Mouse (Mus musculus) kidney, embryonic 16.5 days (tissue): ENCODE results near the gene Adora2a. TPM values are rescaled to one million over a fixed set of nuclear protein-coding genes. Genes with fewer than 3 reads are reported as not detected.
"Not testable (repeated sequence)": the region's sequence is repeated elsewhere in the genome, so short reads cannot be mapped to it uniquely, and the experiment has no call there.

Experiments used
- ATAC-seq: fragments of 200-750 bp; cut with Nextera tagmentation; 2 replicates; pipeline ENCODE4 v1.8.0; 2017; ENCODE audit warnings: moderate TSS enrichment; ENCODE audit not compliant: low FRiP score, low TSS enrichment
- H3K27ac ChIP-seq: fragments of 300-500 bp; sonication (generic); 2 replicates; pipeline ENCODE4 v1.5.1; 2014; ENCODE audit warnings: low read length
- H3K27me3 ChIP-seq: fragments of 300-500 bp; sonication (generic); 2 replicates; pipeline ENCODE4 v1.6.1; 2014; ENCODE audit warnings: low read length, control low read depth, mixed read lengths; ENCODE audit not compliant: insufficient read depth
- H3K36me3 ChIP-seq: fragments of 300-500 bp; sonication (generic); 2 replicates; pipeline ENCODE4 v1.6.1; 2014; ENCODE audit warnings: low read length, control low read depth, mixed read lengths; ENCODE audit not compliant: insufficient read depth
- H3K4me1 ChIP-seq: fragments of 300-500 bp; sonication (generic); 2 replicates; pipeline ENCODE4 v1.6.1; 2014; ENCODE audit warnings: low read length, control low read depth, mixed read lengths; ENCODE audit not compliant: insufficient read depth
- H3K4me2 ChIP-seq: fragments of 300-500 bp; sonication (generic); replicated peaks from 2 replicates; pipeline ENCODE4 v1.6.1; 2014; ENCODE audit warnings: low read depth, low read length
- H3K4me3 ChIP-seq: fragments of 300-500 bp; sonication (generic); 2 replicates; pipeline ENCODE4 v1.5.1; 2014; ENCODE audit warnings: mild to moderate bottlenecking, low read length
- H3K9ac ChIP-seq: fragments of 300-500 bp; sonication (generic); replicated peaks from 2 replicates; pipeline ENCODE4 v1.6.1; 2014; ENCODE audit warnings: low read length
- H3K9me3 ChIP-seq: fragments of 300-500 bp; sonication (generic); 2 replicates; pipeline ENCODE4 v1.6.1; 2016; ENCODE audit warnings: low read length, control low read depth
- WGBS: fragments of 180-500 bp; shearing (Covaris S2); extraction: QIAGEN DNeasy Blood & Tissue Kit; methylation state at CpG from one replicate; pipeline ENCODE4 v1.1.7; 2014; 5-methylcytosine and 5-hydroxymethylcytosine counted together
- polyA plus RNA-seq: library from polyadenylated mRNA; unstranded; fragments of >200 nt; fragmentation: Nextera tagmentation; extraction: Ambion mirVana; gene quantifications from 2 replicates; pipeline ENCODE4 v1.2.1, GENCODE M21; 2015

The Adora2a gene
- polyA plus RNA-seq, result 6.4 and 6.5 TPM in 2 replicates

GRCm38 (mm10) chr10:75316872-75316907 is at the start of gene Adora2a:
Gene Adora2a, plus strand, starts transcription at chr10:75316877.
- 0% methylated on average over 4 of the region's 4 CpGs for WGBS
- H3K9ac ChIP-seq, result peak within 1 kb of the TSS; percentile 72
- ATAC-seq, result no peak

DNA sequence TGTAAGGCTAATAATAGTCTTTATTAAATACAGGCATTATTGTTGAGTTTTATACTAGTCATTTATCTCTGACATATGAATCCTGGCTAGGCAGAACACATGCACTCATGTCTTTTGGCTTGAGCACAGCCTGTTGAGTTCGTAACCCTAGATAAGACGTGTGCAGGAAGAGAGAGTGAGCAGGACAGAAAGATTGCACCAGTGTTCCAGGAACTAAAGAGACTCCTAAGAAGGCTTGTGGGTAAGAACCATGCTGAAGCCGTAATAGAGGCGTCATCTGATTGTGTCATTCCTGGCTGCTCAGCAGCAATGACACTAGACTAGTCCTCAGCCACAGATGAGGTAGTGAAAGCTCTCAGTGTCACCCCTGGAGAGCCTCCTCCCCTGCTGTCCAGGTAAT is 43.7 kb upstream of the Adora2a start:
- Histone ChIP-seq H3K9me3 (no peaks in the 10 kb centered on the region), H3K4me3 (no peak overlapping the region), H3K4me1 (no peaks in the 10 kb centered on the region), H3K36me3 (peaks cover 31% of the 10 kb centered on the region), H3K27me3 (no peaks in the 10 kb centered on the region), H3K9ac (no peak overlapping the region), H3K27ac (no peak overlapping the region), H3K4me2 (no peak overlapping the region)
- 88% methylated on average over 4 of the region's 4 CpGs for WGBS
- ATAC-seq, result no peak

More at GRCm38 (mm10) chr10:75316872-75316907, at the start of gene Adora2a:
- peaks cover 2% of the 10 kb centered on the region for H3K36me3 ChIP-seq
- H3K4me2 ChIP-seq, result peak within 1 kb of the TSS; percentile 75
- no peaks in the 10 kb centered on the region for H3K9me3 ChIP-seq
- H3K27me3 ChIP-seq, result peaks cover 14% of the 10 kb centered on the region
- peaks cover 31% of the 10 kb centered on the region for H3K4me1 ChIP-seq
- H3K27ac ChIP-seq, result peak within 1 kb of the TSS; percentile 49
- peak within 1 kb of the TSS; percentile 60 for H3K4me3 ChIP-seq

- Histone ChIP-seq H3K4me3 (no peak overlapping the region), H3K9ac (no peak overlapping the region), H3K27me3 (no peaks in the 10 kb centered on the region), H3K4me1 (no peaks in the 10 kb centered on the region), H3K27ac (no peak overlapping the region), H3K9me3 (no peaks in the 10 kb centered on the region), H3K36me3 (peaks cover 23% of the 10 kb centered on the region), H3K4me2 (no peak overlapping the region)
- ATAC-seq, result no peak
- 91% methylated on average over 12 of the region's 12 CpGs for WGBS
Measured at GRCm38 (mm10) chr10:75276427-75277013, 40.2 kb upstream of the Adora2a start.

- no peaks in the 10 kb centered on the region for H3K27me3 ChIP-seq
- H3K4me3 ChIP-seq, result no peak overlapping the region
- peaks cover 23% of the 10 kb centered on the region for H3K36me3 ChIP-seq
- 76% methylated on average over 1 of the region's 1 CpGs for WGBS
- no peaks in the 10 kb centered on the region for H3K4me1 ChIP-seq
- no peak overlapping the region for H3K4me2 ChIP-seq
- no peak overlapping the region for H3K9ac ChIP-seq
- H3K27ac ChIP-seq, result no peak overlapping the region
- no peak for ATAC-seq
- H3K9me3 ChIP-seq, result no peaks in the 10 kb centered on the region
Measured at GRCm38 (mm10) chr10:75277501-75277900, 39.2 kb upstream of the Adora2a start.

DNA sequence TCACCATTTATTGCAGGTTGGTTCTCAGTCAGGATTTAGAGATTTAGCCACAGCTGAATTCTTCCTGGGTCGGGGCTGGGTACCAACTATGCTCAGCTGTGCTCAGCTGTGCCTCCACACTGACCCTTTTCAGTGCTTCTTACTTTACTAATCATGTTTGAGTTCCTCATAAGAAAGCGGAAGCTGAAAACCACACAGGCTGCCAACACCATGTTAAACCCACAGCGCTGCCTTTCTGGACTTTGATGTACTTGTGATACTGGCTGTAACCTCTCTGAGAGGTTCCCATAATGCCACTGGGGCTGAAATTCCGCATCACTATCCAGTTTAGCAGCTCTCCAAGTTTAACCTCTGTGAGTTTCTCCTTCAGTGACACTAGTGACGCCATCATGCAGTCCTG is 34.0 kb upstream of the Adora2a start:
- Histone ChIP-seq H3K4me1 (no peaks in the 10 kb centered on the region), H3K4me3 (no peak overlapping the region), H3K4me2 (no peak overlapping the region), H3K27ac (no peak overlapping the region), H3K27me3 (no peaks in the 10 kb centered on the region), H3K9ac (no peak overlapping the region), H3K9me3 (no peaks in the 10 kb centered on the region), H3K36me3 (peaks cover 29% of the 10 kb centered on the region)
- ATAC-seq, result no peak
- WGBS, result 92% methylated on average over 5 of the region's 5 CpGs

DNA sequence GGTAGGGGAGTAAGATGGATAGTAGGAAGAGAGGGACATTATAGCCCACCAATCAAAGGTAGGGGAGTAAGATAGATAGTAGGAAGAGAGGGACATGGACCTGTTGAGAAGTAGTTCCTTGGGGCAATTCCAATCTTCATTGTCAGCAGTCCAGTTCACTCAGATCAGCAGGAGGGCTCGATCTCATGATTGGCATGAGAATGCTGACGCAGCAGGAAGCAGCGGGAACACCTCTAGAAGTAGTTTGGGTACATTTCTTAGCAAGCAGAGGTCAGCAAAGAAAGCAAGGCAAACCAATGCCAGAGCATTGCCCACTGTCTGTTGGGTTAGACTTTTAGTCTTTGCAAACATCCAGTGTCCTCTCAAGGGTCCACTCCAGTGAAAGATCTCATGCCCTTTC is 32.9 kb upstream of the Adora2a start:
- 96% methylated on average over 3 of the region's 3 CpGs for WGBS
- peaks cover 27% of the 10 kb centered on the region for H3K36me3 ChIP-seq

DNA sequence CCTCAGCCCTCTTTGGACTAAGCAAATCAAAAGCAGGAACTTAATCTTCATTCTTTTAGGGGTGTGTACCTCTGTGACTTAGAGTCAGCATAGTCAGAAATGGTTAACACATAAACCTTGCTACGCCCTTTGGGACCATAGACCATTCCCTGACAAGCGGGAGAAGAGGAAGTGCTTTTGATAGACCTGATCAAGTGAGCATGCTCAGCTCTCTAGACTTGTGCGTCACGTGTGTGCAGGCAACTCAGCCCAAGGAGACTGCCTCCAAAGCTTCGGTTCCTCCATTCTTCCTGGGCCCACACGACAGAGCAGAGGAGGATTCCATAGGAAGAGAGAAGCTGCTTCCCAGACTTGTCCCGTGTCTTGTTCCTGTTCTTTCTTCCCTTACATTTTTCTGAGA is 28.1 kb upstream of the Adora2a start:
- Histone ChIP-seq H3K27me3 (no peaks in the 10 kb centered on the region), H3K9me3 (no peaks in the 10 kb centered on the region), H3K9ac (no peak overlapping the region), H3K36me3 (peaks cover 10% of the 10 kb centered on the region), H3K27ac (no peak overlapping the region), H3K4me3 (no peak overlapping the region), H3K4me1 (no peaks in the 10 kb centered on the region), H3K4me2 (no peak overlapping the region)
- no peak for ATAC-seq
- 77% methylated on average over 7 of the region's 7 CpGs for WGBS

More for the DNA sequence above, 32.9 kb upstream of the Adora2a start:
- ATAC-seq, result no peak
- H3K4me2 ChIP-seq, result no peak overlapping the region
- H3K9ac ChIP-seq, result no peak overlapping the region
- H3K4me1 ChIP-seq, result no peaks in the 10 kb centered on the region
- no peak overlapping the region for H3K27ac ChIP-seq
- no peaks in the 10 kb centered on the region for H3K27me3 ChIP-seq
- H3K9me3 ChIP-seq, result no peaks in the 10 kb centered on the region
- no peak overlapping the region for H3K4me3 ChIP-seq

DNA sequence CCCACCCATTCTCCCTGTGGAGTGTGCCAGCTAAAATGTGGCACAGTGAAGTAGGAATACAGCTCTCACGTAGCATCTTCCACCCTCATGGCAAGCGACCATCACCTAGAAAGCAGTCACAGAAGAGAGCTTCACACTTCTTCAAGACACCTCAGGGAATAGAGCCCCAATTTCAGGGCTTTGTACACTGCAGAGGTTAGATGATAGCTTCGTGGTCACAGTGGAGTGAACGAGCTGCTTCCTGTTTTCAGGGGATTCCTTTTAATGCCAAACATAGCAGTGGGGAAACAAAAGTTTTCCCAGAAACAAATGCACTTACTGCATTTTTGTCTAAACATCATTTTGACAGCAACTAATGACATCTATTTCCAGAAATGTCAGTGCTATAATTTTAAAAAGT is 27.3 kb upstream of the Adora2a start:
- no peak overlapping the region for H3K4me2 ChIP-seq
- peaks cover 5% of the 10 kb centered on the region; the same call in 1 of the 2 replicates for H3K4me1 ChIP-seq
- no peak overlapping the region for H3K4me3 ChIP-seq
- no peak overlapping the region for H3K9ac ChIP-seq
- no peak for ATAC-seq
- whole genome bisulfite sequencing, result 39% methylated on average over 4 of the region's 4 CpGs
- H3K36me3 ChIP-seq, result peaks cover 2% of the 10 kb centered on the region; the same call in 1 of the 2 replicates
- H3K27me3 ChIP-seq, result no peaks in the 10 kb centered on the region
- no peak overlapping the region for H3K27ac ChIP-seq
- H3K9me3 ChIP-seq, result no peaks in the 10 kb centered on the region

GRCm38 (mm10) chr10:75290650-75291049 is 26.0 kb upstream of the Adora2a start:
- Histone ChIP-seq H3K4me3 (no peak overlapping the region), H3K27me3 (no peaks in the 10 kb centered on the region), H3K9ac (no peak overlapping the region), H3K36me3 (0 out of 2 replicates have a peak, but pooled peaks cover 5% of the 10 kb centered on the region), H3K4me2 (no peak overlapping the region), H3K27ac (no peak overlapping the region), H3K4me1 (peaks cover 9% of the 10 kb centered on the region), H3K9me3 (no peaks in the 10 kb centered on the region)
- no peak for ATAC-seq
- WGBS, result 87% methylated on average over 5 of the region's 5 CpGs

- Histone ChIP-seq H3K4me2 (no peak overlapping the region), H3K4me3 (no peak overlapping the region), H3K9me3 (no peaks in the 10 kb centered on the region), H3K27me3 (no peaks in the 10 kb centered on the region), H3K36me3 (0 out of 2 replicates have a peak, but pooled peaks cover 5% of the 10 kb centered on the region), H3K27ac (no peak overlapping the region), H3K9ac (no peak overlapping the region), H3K4me1 (peaks cover 9% of the 10 kb centered on the region)
- 84% methylated on average over 1 of the region's 1 CpGs for WGBS
- ATAC-seq, result no peak
Measured at GRCm38 (mm10) chr10:75291338-75291737, 25.3 kb upstream of the Adora2a start.

- not testable (repeated sequence) for H3K9me3 ChIP-seq, H3K4me3 ChIP-seq, H3K9ac ChIP-seq, H3K27ac ChIP-seq, H3K27me3 ChIP-seq, H3K4me2 ChIP-seq, H3K36me3 ChIP-seq, H3K4me1 ChIP-seq, ATAC-seq
- WGBS, result 94% methylated on average over 8 of the region's 8 CpGs
Measured at GRCm38 (mm10) chr10:75292206-75292605, 24.5 kb upstream of the Adora2a start.
